Mouse (Mus musculus) lung, postnatal 0 days (tissue): Measurements from ENCODE around the gene Arfgef2. TPM values are rescaled to one million over a fixed set of nuclear protein-coding genes. Genes with fewer than 3 reads are reported as not detected.

Source experiments
- ATAC-seq: fragments of 200-750 bp; cut with Nextera tagmentation; 2 replicates; pipeline ENCODE4 v1.8.0; 2017; ENCODE audit warnings: moderate library complexity
- DNase-seq: peaks from one replicate; pipeline ENCODE4 v3.0.0-alpha.2; 2016; ENCODE audit warnings: low spot score
- H3K27ac ChIP-seq: fragments of 300-500 bp; sonication (generic); 2 replicates; pipeline ENCODE4 v1.5.1; 2014; ENCODE audit warnings: antibody characterized with exemption, mild to moderate bottlenecking, low read length, mixed read lengths
- H3K27me3 ChIP-seq: fragments of 300-500 bp; sonication (generic); replicated peaks from 2 replicates; pipeline ENCODE4 v1.6.1; 2014; ENCODE audit warnings: low read length, mixed read lengths; ENCODE audit not compliant: insufficient read depth
- H3K36me3 ChIP-seq: fragments of 300-500 bp; sonication (generic); 2 replicates; pipeline ENCODE4 v1.6.1; 2014; ENCODE audit warnings: low read length, mixed read lengths; ENCODE audit not compliant: insufficient read depth
- H3K4me1 ChIP-seq: fragments of 300-500 bp; sonication (generic); 2 replicates; pipeline ENCODE4 v1.6.1; 2014; ENCODE audit warnings: antibody characterized with exemption, low read depth, low read length, mixed read lengths; ENCODE audit not compliant: insufficient read depth
- H3K4me2 ChIP-seq: fragments of 300-500 bp; sonication (generic); replicated peaks from 2 replicates; pipeline ENCODE4 v1.6.1; 2014; ENCODE audit warnings: low read depth, mild to moderate bottlenecking, low read length, moderate library complexity, mixed read lengths
- H3K4me3 ChIP-seq: fragments of 300-500 bp; sonication (generic); 2 replicates; pipeline ENCODE4 v1.5.1; 2014; ENCODE audit warnings: low read depth, low read length
- H3K9ac ChIP-seq: fragments of 300-500 bp; sonication (generic); replicated peaks from 2 replicates; pipeline ENCODE4 v1.6.1; 2014; ENCODE audit warnings: low read depth, mild to moderate bottlenecking
- H3K9me3 ChIP-seq: fragments of 300-500 bp; sonication (generic); 2 replicates; pipeline ENCODE4 v1.6.1; 2016; ENCODE audit warnings: low read length, mixed read lengths
- CTCF ChIP-seq: IDR thresholded peaks from 2 replicates; pipeline ENCODE4 v1.5.1; 2016; ENCODE audit warnings: antibody characterized with exemption, mild to moderate bottlenecking
- EP300 ChIP-seq: IDR thresholded peaks from 2 replicates; pipeline ENCODE4 v1.6.1; 2016; ENCODE audit warnings: antibody characterized with exemption, mild to moderate bottlenecking, control low read depth
- WGBS: fragments of 180-500 bp; shearing (Covaris S2); extraction: QIAGEN DNeasy Blood & Tissue Kit; methylation state at CpG from one replicate; pipeline ENCODE4 v1.1.7; 2014; 5-methylcytosine and 5-hydroxymethylcytosine counted together
- polyA plus RNA-seq: library from polyadenylated mRNA; unstranded; fragments of >200 nt; fragmentation: Nextera tagmentation; extraction: Ambion mirVana; gene quantifications from 2 replicates; pipeline ENCODE4 v1.2.1, GENCODE M21; 2015

Arfgef2 gene
- polyA plus RNA-seq, 1 experiment from 2014 or later: 6.2 TPM

DNA sequence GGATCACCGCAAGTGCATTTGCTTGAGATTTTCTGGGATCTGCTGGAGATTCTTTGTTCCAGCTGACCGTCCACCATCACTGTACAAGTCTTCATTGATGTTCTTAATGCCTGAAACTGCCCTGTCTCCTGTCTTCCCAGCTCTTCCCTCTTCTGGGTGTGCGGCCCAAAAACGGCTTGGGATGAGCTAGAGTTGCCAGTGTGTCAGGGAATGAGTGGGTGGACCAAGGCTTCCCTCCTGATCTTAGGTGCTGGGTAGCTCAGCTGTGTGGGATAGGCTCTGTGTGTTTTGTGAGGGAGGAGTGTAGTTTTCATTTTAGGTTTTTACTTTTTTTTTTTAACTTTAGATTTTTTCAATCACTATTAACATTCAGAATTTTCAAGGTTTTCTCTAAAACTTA lies 29.4 kb downstream of the Arfgef2 start:
- Histone ChIP-seq H3K4me3 (no peak overlapping the region), H3K27me3 (no peaks in the 10 kb centered on the region), H3K9me3 (no peaks in the 10 kb centered on the region), H3K4me1 (no peaks in the 10 kb centered on the region), H3K36me3 (peaks cover 6% of the 10 kb centered on the region), H3K9ac (no peak overlapping the region), H3K4me2 (no peak overlapping the region), H3K27ac (no peak overlapping the region)
- ATAC-seq: no peak
- DNase-seq: no peak
- 87% methylated on average over 4 of the region's 4 CpGs for WGBS
- no peak for TF ChIP-seq CTCF
- no peak for TF ChIP-seq EP300

DNA sequence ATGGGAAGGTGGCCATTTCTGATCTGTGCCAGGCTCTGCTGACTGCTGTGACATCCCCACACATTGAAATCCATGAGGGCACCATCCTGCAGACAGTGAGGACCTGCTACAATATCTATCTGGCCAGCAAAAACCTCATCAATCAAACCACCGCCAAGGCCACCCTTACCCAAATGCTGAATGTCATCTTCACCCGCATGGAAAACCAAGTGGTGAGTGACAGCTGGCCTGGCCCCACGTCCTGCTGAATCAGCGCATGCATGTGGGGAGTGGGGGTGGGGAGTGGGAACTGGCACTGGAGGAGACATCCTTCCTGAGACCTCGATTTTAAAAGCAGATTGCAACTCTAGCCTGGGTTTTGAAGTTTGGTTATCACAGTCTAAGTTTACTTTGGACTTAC lies 30.2 kb downstream of the Arfgef2 start:
- peaks cover 5% of the 10 kb centered on the region for H3K36me3 ChIP-seq
- no peaks in the 10 kb centered on the region for H3K9me3 ChIP-seq
- no peak overlapping the region for H3K9ac ChIP-seq
- no peak for ATAC-seq
- no peak for TF ChIP-seq CTCF
- TF ChIP-seq EP300: no peak
- H3K27me3 ChIP-seq: no peaks in the 10 kb centered on the region
- H3K4me3 ChIP-seq: no peak overlapping the region
- H3K27ac ChIP-seq: no peak overlapping the region
- DNase-seq: no peak
- H3K4me1 ChIP-seq: no peaks in the 10 kb centered on the region
- no peak overlapping the region for H3K4me2 ChIP-seq
- 51% methylated on average over 5 of the region's 5 CpGs for WGBS

DNA sequence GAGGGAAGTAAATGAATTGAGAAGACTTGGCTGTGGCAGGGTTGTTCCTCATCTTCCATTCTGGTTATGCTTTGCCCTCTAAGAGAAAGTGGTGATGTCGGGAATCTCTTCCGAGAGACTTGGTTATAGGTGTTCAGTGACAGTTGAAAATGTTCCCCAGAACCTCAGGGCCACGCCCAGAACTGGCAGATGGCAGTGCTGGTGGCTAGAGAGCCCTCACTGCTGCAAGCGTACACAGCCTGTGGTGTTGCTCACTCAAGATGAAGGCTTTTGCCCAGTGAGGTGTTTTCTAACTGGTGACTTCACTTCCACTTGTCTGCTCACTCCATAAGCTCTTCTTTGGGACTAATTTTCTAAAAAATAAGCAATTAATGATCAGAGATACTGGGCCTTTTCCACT lies 36.4 kb downstream of the Arfgef2 start:
- Histone ChIP-seq H3K4me1 (no peaks in the 10 kb centered on the region), H3K9ac (no peak overlapping the region), H3K27me3 (no peaks in the 10 kb centered on the region), H3K27ac (no peak overlapping the region), H3K9me3 (no peaks in the 10 kb centered on the region), H3K4me2 (no peak overlapping the region), H3K36me3 (peaks cover 5% of the 10 kb centered on the region), H3K4me3 (no peak overlapping the region)
- TF ChIP-seq CTCF (no peak), EP300 (no peak)
- ATAC-seq: no peak
- DNase-seq: no peak
- WGBS: 86% methylated on average over 4 of the region's 4 CpGs

DNA sequence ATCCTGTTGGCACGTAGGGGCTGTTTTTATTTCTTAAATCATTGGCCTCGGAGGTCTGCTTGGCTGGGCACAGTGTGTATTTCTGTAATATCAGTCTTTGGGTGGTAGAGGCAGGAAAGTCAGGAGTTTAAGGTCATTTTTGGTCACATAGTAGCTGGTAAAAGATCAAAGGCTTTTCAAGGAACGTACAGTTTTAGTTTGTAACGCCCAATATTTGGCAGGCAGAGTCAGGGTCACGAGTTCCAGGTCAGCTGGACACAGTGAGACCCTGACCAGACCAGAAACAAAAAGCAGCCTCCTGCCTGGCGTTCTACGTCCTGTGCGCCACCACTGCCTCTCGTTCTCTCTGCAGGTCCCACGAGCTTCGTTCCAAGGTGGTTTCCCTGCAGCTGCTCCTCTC lies 45.3 kb downstream of the Arfgef2 start:
- Histone ChIP-seq H3K4me2 (no peak overlapping the region), H3K9ac (no peak overlapping the region), H3K4me3 (no peak overlapping the region), H3K4me1 (no peaks in the 10 kb centered on the region), H3K27me3 (no peaks in the 10 kb centered on the region), H3K27ac (no peak overlapping the region), H3K36me3 (peaks cover 38% of the 10 kb centered on the region), H3K9me3 (no peaks in the 10 kb centered on the region)
- TF ChIP-seq CTCF (no peak), EP300 (no peak)
- 78% methylated on average over 11 of the region's 11 CpGs for WGBS
- DNase-seq: no peak
- no peak for ATAC-seq

DNA sequence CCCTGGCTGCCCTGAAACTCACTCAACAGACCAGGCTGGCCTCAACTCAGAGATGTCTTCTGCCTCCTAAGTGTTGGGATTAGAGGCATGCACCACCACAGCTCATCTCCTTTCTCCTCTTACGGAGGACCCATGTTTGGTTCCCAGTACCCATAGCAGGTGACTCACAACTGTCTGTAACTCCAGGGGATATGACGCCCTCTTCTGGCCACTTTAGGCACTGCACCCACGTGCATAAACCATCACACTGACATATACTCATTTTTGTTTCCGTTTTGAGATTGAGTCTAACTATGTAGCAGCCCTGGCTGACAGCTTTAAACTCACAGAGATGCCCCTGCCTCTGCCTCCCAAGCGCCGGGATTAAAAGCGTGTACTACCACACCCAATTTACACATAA lies 46.9 kb downstream of the Arfgef2 start:
- no peak overlapping the region for H3K9ac ChIP-seq
- H3K4me1 ChIP-seq: no peaks in the 10 kb centered on the region
- TF ChIP-seq EP300 (no peak), CTCF (peak; percentile 55)
- no peaks in the 10 kb centered on the region for H3K27me3 ChIP-seq
- H3K4me3 ChIP-seq: no peak overlapping the region
- H3K36me3 ChIP-seq: peaks cover 48% of the 10 kb centered on the region
- no peak for DNase-seq
- no peak overlapping the region for H3K27ac ChIP-seq
- no peak for ATAC-seq
- WGBS: 95% methylated on average over 7 of the region's 7 CpGs
- H3K9me3 ChIP-seq: no peaks in the 10 kb centered on the region
- H3K4me2 ChIP-seq: no peak overlapping the region

DNA sequence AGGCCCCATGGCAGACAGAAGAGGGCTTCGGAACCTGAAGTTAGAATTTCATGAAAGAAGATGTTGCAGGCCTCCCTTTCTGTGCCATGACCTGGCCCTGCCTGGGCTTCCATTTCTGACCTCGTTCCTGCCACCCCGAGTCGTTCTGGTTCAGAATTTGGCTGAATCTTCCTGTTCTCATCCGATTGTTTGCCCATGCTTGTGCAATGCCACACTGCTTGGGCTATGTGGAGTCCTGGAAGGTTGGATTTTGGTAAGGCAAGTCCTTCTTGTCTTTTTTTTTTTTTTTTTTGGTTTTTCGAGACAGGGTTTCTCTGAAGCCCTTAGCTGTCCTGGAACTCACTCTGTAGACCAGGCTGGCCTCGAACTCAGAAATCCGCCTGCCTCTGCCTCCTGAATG lies 50.4 kb downstream of the Arfgef2 start:
- ATAC-seq (no peak), DNase-seq (no peak)
- H3K4me1 ChIP-seq: no peaks in the 10 kb centered on the region
- TF ChIP-seq EP300 (no peak), CTCF (no peak)
- H3K9ac ChIP-seq: no peak overlapping the region
- peaks cover 50% of the 10 kb centered on the region for H3K36me3 ChIP-seq
- WGBS: 89% methylated on average over 8 of the region's 8 CpGs
- H3K27me3 ChIP-seq: no peaks in the 10 kb centered on the region
- H3K4me3 ChIP-seq: no peak overlapping the region
- H3K4me2 ChIP-seq: no peak overlapping the region
- H3K27ac ChIP-seq: no peak overlapping the region
- H3K9me3 ChIP-seq: no peaks in the 10 kb centered on the region

DNA sequence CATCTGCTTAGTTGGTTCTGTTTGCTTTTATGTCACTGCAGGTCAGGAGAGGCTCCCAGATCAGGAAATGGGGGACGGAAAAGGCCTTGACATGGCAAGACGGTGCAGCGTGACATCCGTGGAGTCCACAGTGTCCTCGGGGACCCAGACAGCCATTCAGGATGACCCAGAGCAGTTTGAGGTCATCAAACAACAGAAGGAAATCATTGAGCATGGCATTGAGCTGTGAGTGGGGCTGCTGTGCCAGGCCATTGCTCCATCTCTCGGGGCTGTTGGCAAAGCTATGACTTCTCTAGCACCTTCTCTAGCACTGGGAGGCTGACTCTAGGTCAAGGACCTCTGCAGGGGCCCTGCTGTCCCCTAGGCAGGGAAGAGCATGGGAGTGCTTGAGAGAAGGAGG lies 51.0 kb downstream of the Arfgef2 start:
- H3K4me2 ChIP-seq: no peak overlapping the region
- H3K27ac ChIP-seq: no peak overlapping the region
- ATAC-seq (no peak), DNase-seq (no peak)
- TF ChIP-seq EP300 (no peak), CTCF (no peak)
- H3K36me3 ChIP-seq: peaks cover 56% of the 10 kb centered on the region
- 81% methylated on average over 6 of the region's 6 CpGs for WGBS
- no peaks in the 10 kb centered on the region for H3K4me1 ChIP-seq
- H3K9ac ChIP-seq: no peak overlapping the region
- no peak overlapping the region for H3K4me3 ChIP-seq
- H3K27me3 ChIP-seq: no peaks in the 10 kb centered on the region
- H3K9me3 ChIP-seq: no peaks in the 10 kb centered on the region
